Comparison of ENCODE assay signal across 8 mouse cellular contexts in the genomic region with DNA sequence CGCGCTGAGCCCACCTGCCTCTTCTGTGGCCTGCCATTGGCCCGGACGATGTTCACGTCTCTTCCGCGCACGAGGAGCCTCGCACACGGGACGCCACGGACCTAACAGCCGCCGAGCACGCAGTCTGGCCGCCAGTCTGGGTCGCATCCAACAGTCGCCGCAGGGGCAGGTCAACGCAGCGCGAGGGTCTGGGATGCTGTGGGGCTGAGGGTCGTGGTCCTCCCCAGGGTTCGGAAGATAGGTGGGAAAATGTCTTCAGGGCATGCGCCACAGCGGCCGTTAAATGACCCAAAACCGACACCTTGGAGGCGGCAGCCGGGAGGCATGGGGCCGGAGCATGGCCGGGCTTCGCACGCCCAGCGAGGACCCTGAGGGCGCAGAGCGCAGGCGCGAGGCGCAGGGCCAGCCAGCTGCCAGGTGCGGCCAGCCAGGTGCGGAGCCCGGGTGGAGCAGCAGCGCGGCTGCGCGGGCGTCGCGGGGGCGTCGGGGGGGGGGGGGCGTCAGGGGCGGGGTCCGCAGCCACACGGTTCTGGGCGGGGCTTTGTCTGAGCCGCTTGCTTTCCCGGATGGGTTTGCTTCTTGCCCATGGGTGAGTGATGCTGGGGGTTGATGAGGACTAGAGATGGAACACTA. TPM values are rescaled to one million over a fixed set of nuclear protein-coding genes. Genes with fewer than 3 reads are reported as not detected.
DNase-seq lines count a peak whose midpoint lies in the region; ATAC-seq lines count a peak whose summit lies in the region.
"Had no signal": no experiment of that assay in that cellular context is flagged by ENCODE, and none has a peak within 500 bp of the region (broad histone marks: within the 10 kb centered on the region; RNA-seq: fewer than 3 reads in every experiment).

Gene Gm9857 (minus strand): TSS at position 445 of the 633 bp plus-strand sequence.

- H3K9me3 ChIP-seq in lung, embryonic 15.5 days, result no peaks in the 10 kb centered on the region
- no peaks in the 10 kb centered on the region for H3K9me3 ChIP-seq in forebrain, embryonic 11.5 days (ENCODE audit: control insufficient read depth, low read length)

- H3K36me3 ChIP-seq in lung, embryonic 15.5 days, result no peaks in the 10 kb centered on the region
- H3K36me3 ChIP-seq in forebrain, embryonic 11.5 days (ENCODE audit: control insufficient read depth, insufficient read depth, low read length), result no peaks in the 10 kb centered on the region

- no peak within 1 kb of the TSS for H3K27ac ChIP-seq in lung, embryonic 15.5 days
- no peak within 1 kb of the TSS for H3K27ac ChIP-seq in forebrain, embryonic 11.5 days (ENCODE audit: low read depth, low read length)

- WGBS in lung, embryonic 15.5 days, result 38% methylated on average over 55 of the region's 59 CpGs
- WGBS in forebrain, embryonic 11.5 days, result 58% methylated on average over 54 of the region's 59 CpGs

- no peaks in the 10 kb centered on the region for H3K27me3 ChIP-seq in lung, embryonic 15.5 days
- H3K27me3 ChIP-seq in forebrain, embryonic 11.5 days (ENCODE audit: control insufficient read depth, insufficient read depth, low read length), result no peaks in the 10 kb centered on the region

- DNase-seq in lung, postnatal 25 days (ENCODE audit: low spot score), result no peak
- peak; percentile 71 for DNase-seq in forebrain, embryonic 11.5 days (ENCODE audit: low spot score)
- peak; percentile 31 for DNase-seq in kidney, postnatal 10 days
- DNase-seq in naive thymus-derived CD4-positive, alpha-beta T cell, adult 2 months (ENCODE audit: low read depth), result peak; percentile 34
- no peak for DNase-seq in adrenal gland, adult 8-10 months
- no peak for DNase-seq in urinary bladder, postnatal 4 days (ENCODE audit: low spot score in 2 of 2)

- peak; percentile 79 for ATAC-seq in lung, embryonic 15.5 days (ENCODE audit: borderline replicate concordance, extremely low read depth, low FRiP score, low TSS enrichment)
- peak; percentile 75 for ATAC-seq in forebrain, embryonic 11.5 days (replicated peaks; ENCODE audit: low FRiP score)

- H3K4me1 ChIP-seq in lung, embryonic 15.5 days, result 0 out of 2 replicates have a peak, but pooled peaks cover 5% of the 10 kb centered on the region
- no peaks in the 10 kb centered on the region for H3K4me1 ChIP-seq in forebrain, embryonic 11.5 days (replicated peaks; ENCODE audit: control insufficient read depth, insufficient read depth, low read length)

- H3K4me3 ChIP-seq in lung, embryonic 15.5 days, result peak within 1 kb of the TSS; percentile 34
- H3K4me3 ChIP-seq in forebrain, embryonic 11.5 days (ENCODE audit: low read depth, low read length), result 0 out of 2 replicates have a peak within 1 kb of the TSS, but pooled peaks have one; percentile 12

- H3K4me2 ChIP-seq in lung, embryonic 15.5 days, result peak within 1 kb of the TSS; percentile 70
- peak within 1 kb of the TSS; percentile 45 for H3K4me2 ChIP-seq in forebrain, embryonic 11.5 days (ENCODE audit: low read depth, low read length, severe bottlenecking)

- H3K9ac ChIP-seq in lung, embryonic 15.5 days, result 0 out of 2 replicates have a peak within 1 kb of the TSS, but pooled peaks have one; percentile 16
- peak within 1 kb of the TSS; percentile 12; the same call in 1 of the 2 replicates for H3K9ac ChIP-seq in forebrain, embryonic 11.5 days (ENCODE audit: low read length)

RNA-seq across cellular contexts. Expression of gene Gm9857, which starts in this region (rescaled TPM):
- polyA plus RNA-seq in lung, embryonic 15.5 days (2015; fragmentation: Nextera tagmentation; extraction: Ambion mirVana), result not detected in 2 replicates
- polyA plus RNA-seq in forebrain, embryonic 11.5 days (2014; fragmentation: Nextera tagmentation; extraction: Ambion mirVana), result not detected in 2 replicates
- total RNA-seq in adrenal gland, adult 8-10 months (2022), result not detected
- total RNA-seq: common myeloid progenitor, adult 5-6 weeks had no signal

Comparison
In these comparisons a context has a peak if more than half of its experiments do, and no peak if none do; other contexts are left out.
1. Peak in ATAC-seq, H3K4me3 ChIP-seq, H3K9ac ChIP-seq and H3K4me2 ChIP-seq in lung, embryonic 15.5 days; RNA of the gene not detected or under 1 TPM.
2. Peak in DNase-seq, ATAC-seq, H3K4me3 ChIP-seq, H3K9ac ChIP-seq and H3K4me2 ChIP-seq in forebrain, embryonic 11.5 days; RNA of the gene not detected or under 1 TPM.
3. DNase-seq: peak in kidney, postnatal 10 days (single experiment) and naive thymus-derived CD4-positive, alpha-beta T cell, adult 2 months (single experiment); none in lung, postnatal 25 days (single experiment), adrenal gland, adult 8-10 months (single experiment) and urinary bladder, postnatal 4 days (0 of 2).